Mouse (Mus musculus): ENCODE measurements around the gene Antxr2. TPM values are rescaled to one million over a fixed set of nuclear protein-coding genes. Genes with fewer than 3 reads are reported as not detected.

Antxr2 gene
- polyA plus RNA-seq, 1 experiment from 2014 or later = 64.2 TPM

GRCm38 (mm10) chr5:97906537-97907266 lies 124.1 kb downstream of the Antxr2 start:
- Histone ChIP-seq H3K9ac (no peak overlapping the region), H3K9me3 (replicated peaks) (no peaks in the 10 kb centered on the region), H3K4me2 (peak overlapping the region; percentile 28; the same call in 1 of the 2 replicates), H3K4me3 (no peak overlapping the region), H3K27me3 (replicated peaks) (no peaks in the 10 kb centered on the region), H3K36me3 (no peaks in the 10 kb centered on the region), H3K27ac (ENCODE audit: poor library complexity, severe bottlenecking) (no peak overlapping the region), H3K4me1 (replicated peaks) (peaks cover 9% of the 10 kb centered on the region)
- WGBS = 69% methylated on average over 13 of the region's 13 CpGs
- ATAC-seq (ENCODE audit: insufficient number of reproducible peaks, low FRiP score) = no peak

GRCm38 (mm10) chr5:97905856-97906255 lies 125.0 kb downstream of the Antxr2 start:
- no peaks in the 10 kb centered on the region for H3K36me3 ChIP-seq
- no peaks in the 10 kb centered on the region for H3K9me3 ChIP-seq (replicated peaks)
- H3K4me1 ChIP-seq (replicated peaks) = peaks cover 9% of the 10 kb centered on the region
- WGBS = 80% methylated on average over 3 of the region's 3 CpGs
- no peaks in the 10 kb centered on the region for H3K27me3 ChIP-seq (replicated peaks)
- no peak for ATAC-seq (ENCODE audit: insufficient number of reproducible peaks, low FRiP score)
- no peak overlapping the region for H3K27ac ChIP-seq (ENCODE audit: poor library complexity, severe bottlenecking)
- H3K9ac ChIP-seq = no peak overlapping the region
- no peak overlapping the region for H3K4me3 ChIP-seq
- H3K4me2 ChIP-seq = no peak overlapping the region

- Histone ChIP-seq H3K4me2 (no peak overlapping the region), H3K9ac (no peak overlapping the region), H3K9me3 (replicated peaks) (no peaks in the 10 kb centered on the region), H3K36me3 (no peaks in the 10 kb centered on the region), H3K4me3 (no peak overlapping the region), H3K4me1 (replicated peaks) (no peaks in the 10 kb centered on the region), H3K27ac (ENCODE audit: poor library complexity, severe bottlenecking) (no peak overlapping the region), H3K27me3 (replicated peaks) (no peaks in the 10 kb centered on the region)
- WGBS = 89% methylated on average over 7 of the region's 7 CpGs
- ATAC-seq (ENCODE audit: insufficient number of reproducible peaks, low FRiP score) = no peak
Measured at GRCm38 (mm10) chr5:97901096-97901495, 129.7 kb downstream of the Antxr2 start.

GRCm38 (mm10) chr5:97899321-97899720 lies 131.5 kb downstream of the Antxr2 start:
- Histone ChIP-seq H3K9ac (no peak overlapping the region), H3K27me3 (replicated peaks) (no peaks in the 10 kb centered on the region), H3K4me3 (no peak overlapping the region), H3K4me2 (no peak overlapping the region), H3K4me1 (replicated peaks) (no peaks in the 10 kb centered on the region), H3K36me3 (peaks cover 3% of the 10 kb centered on the region; the same call in 1 of the 2 replicates), H3K9me3 (replicated peaks) (no peaks in the 10 kb centered on the region), H3K27ac (ENCODE audit: poor library complexity, severe bottlenecking) (no peak overlapping the region)
- WGBS = 83% methylated on average over 5 of the region's 5 CpGs
- ATAC-seq (ENCODE audit: insufficient number of reproducible peaks, low FRiP score) = no peak

- no peak overlapping the region for H3K4me2 ChIP-seq
- H3K36me3 ChIP-seq = peaks cover 25% of the 10 kb centered on the region
- H3K4me1 ChIP-seq (replicated peaks) = no peaks in the 10 kb centered on the region
- ATAC-seq (ENCODE audit: insufficient number of reproducible peaks, low FRiP score) = no peak
- H3K27me3 ChIP-seq (replicated peaks) = no peaks in the 10 kb centered on the region
- WGBS = 94% methylated on average over 6 of the region's 6 CpGs
- H3K27ac ChIP-seq (ENCODE audit: poor library complexity, severe bottlenecking) = no peak overlapping the region
- H3K9me3 ChIP-seq (replicated peaks) = no peaks in the 10 kb centered on the region
- no peak overlapping the region for H3K4me3 ChIP-seq
- H3K9ac ChIP-seq = no peak overlapping the region
Measured at GRCm38 (mm10) chr5:97885427-97885826, 145.4 kb downstream of the Antxr2 start.

- Histone ChIP-seq H3K9me3 (replicated peaks) (no peaks in the 10 kb centered on the region), H3K4me1 (replicated peaks) (no peaks in the 10 kb centered on the region), H3K27ac (ENCODE audit: poor library complexity, severe bottlenecking) (no peak overlapping the region), H3K9ac (no peak overlapping the region), H3K36me3 (peaks cover 25% of the 10 kb centered on the region), H3K4me3 (no peak overlapping the region), H3K4me2 (no peak overlapping the region), H3K27me3 (replicated peaks) (no peaks in the 10 kb centered on the region)
- no peak for ATAC-seq (ENCODE audit: insufficient number of reproducible peaks, low FRiP score)
- 78% methylated on average over 3 of the region's 3 CpGs for WGBS
Measured at GRCm38 (mm10) chr5:97884110-97884509, 146.7 kb downstream of the Antxr2 start.

- 68% methylated on average over 2 of the region's 2 CpGs for WGBS
- no peak for ATAC-seq (ENCODE audit: insufficient number of reproducible peaks, low FRiP score)
- H3K4me2 ChIP-seq = no peak overlapping the region
- H3K4me3 ChIP-seq = no peak overlapping the region
- no peaks in the 10 kb centered on the region for H3K9me3 ChIP-seq (replicated peaks)
- no peak overlapping the region for H3K27ac ChIP-seq (ENCODE audit: poor library complexity, severe bottlenecking)
- H3K36me3 ChIP-seq = peaks cover 25% of the 10 kb centered on the region
- no peak overlapping the region for H3K9ac ChIP-seq
- H3K4me1 ChIP-seq (replicated peaks) = no peaks in the 10 kb centered on the region
- H3K27me3 ChIP-seq (replicated peaks) = no peaks in the 10 kb centered on the region
Measured at GRCm38 (mm10) chr5:97881421-97881820, 149.4 kb downstream of the Antxr2 start.

- Histone ChIP-seq H3K4me1 (replicated peaks) (no peaks in the 10 kb centered on the region), H3K4me3 (no peak overlapping the region), H3K27ac (ENCODE audit: poor library complexity, severe bottlenecking) (no peak overlapping the region), H3K9me3 (replicated peaks) (no peaks in the 10 kb centered on the region), H3K9ac (no peak overlapping the region), H3K27me3 (replicated peaks) (no peaks in the 10 kb centered on the region), H3K36me3 (peaks cover 12% of the 10 kb centered on the region), H3K4me2 (no peak overlapping the region)
- ATAC-seq (ENCODE audit: insufficient number of reproducible peaks, low FRiP score) = no peak
- WGBS = 76% methylated on average over 8 of the region's 8 CpGs
Measured at GRCm38 (mm10) chr5:97880115-97880514, 150.7 kb downstream of the Antxr2 start.

GRCm38 (mm10) chr5:97878871-97879270 lies 152.0 kb downstream of the Antxr2 start:
- Histone ChIP-seq H3K4me3 (no peak overlapping the region), H3K27ac (ENCODE audit: poor library complexity, severe bottlenecking) (no peak overlapping the region)
- WGBS = 74% methylated on average over 3 of the region's 3 CpGs

GRCm38 (mm10) chr5:97878215-97878794 lies 152.5 kb downstream of the Antxr2 start:
- WGBS = 48% methylated on average over 1 of the region's 1 CpGs
- no peak for ATAC-seq (ENCODE audit: insufficient number of reproducible peaks, low FRiP score)

More at GRCm38 (mm10) chr5:97878871-97879270, 152.0 kb downstream of the Antxr2 start:
- Histone ChIP-seq H3K36me3 (no peaks in the 10 kb centered on the region), H3K27me3 (replicated peaks) (no peaks in the 10 kb centered on the region), H3K4me2 (no peak overlapping the region), H3K9me3 (replicated peaks) (no peaks in the 10 kb centered on the region), H3K4me1 (replicated peaks) (no peaks in the 10 kb centered on the region), H3K9ac (no peak overlapping the region)
- no peak for ATAC-seq (ENCODE audit: insufficient number of reproducible peaks, low FRiP score)

GRCm38 (mm10) chr5:97876895-97877294 lies 153.9 kb downstream of the Antxr2 start:
- 83% methylated on average over 2 of the region's 2 CpGs for WGBS
- H3K4me3 ChIP-seq = no peak overlapping the region
- H3K36me3 ChIP-seq = no peaks in the 10 kb centered on the region
- no peak overlapping the region for H3K27ac ChIP-seq (ENCODE audit: poor library complexity, severe bottlenecking)
- no peak overlapping the region for H3K4me2 ChIP-seq
- H3K9me3 ChIP-seq (replicated peaks) = no peaks in the 10 kb centered on the region
- no peak for ATAC-seq (ENCODE audit: insufficient number of reproducible peaks, low FRiP score)
- no peak overlapping the region for H3K9ac ChIP-seq
- H3K4me1 ChIP-seq (replicated peaks) = no peaks in the 10 kb centered on the region
- H3K27me3 ChIP-seq (replicated peaks) = no peaks in the 10 kb centered on the region

More at GRCm38 (mm10) chr5:97878215-97878794, 152.5 kb downstream of the Antxr2 start:
- Histone ChIP-seq H3K4me1 (replicated peaks) (no peaks in the 10 kb centered on the region), H3K27ac (ENCODE audit: poor library complexity, severe bottlenecking) (no peak overlapping the region), H3K9ac (no peak overlapping the region), H3K4me2 (no peak overlapping the region), H3K27me3 (replicated peaks) (no peaks in the 10 kb centered on the region), H3K9me3 (replicated peaks) (no peaks in the 10 kb centered on the region), H3K36me3 (no peaks in the 10 kb centered on the region), H3K4me3 (no peak overlapping the region)
